Mouse (Mus musculus) forebrain, embryonic 12.5 days (tissue): ENCODE data around the gene Ocln. TPM values are rescaled to one million over a fixed set of nuclear protein-coding genes. Genes with fewer than 3 reads are reported as not detected.

Experiments used
- ATAC-seq: fragments of 200-750 bp; cut with Nextera tagmentation; 2 replicates; pipeline ENCODE4 v1.8.0; 2017; ENCODE audit warnings: moderate TSS enrichment; ENCODE audit not compliant: low FRiP score
- H3K27ac ChIP-seq: fragments of 300-500 bp; sonication (generic); 2 replicates; pipeline ENCODE4 v1.5.1; 2016; ENCODE audit warnings: mild to moderate bottlenecking
- H3K27me3 ChIP-seq: fragments of 300-500 bp; sonication (generic); 2 replicates; pipeline ENCODE4 v1.6.1; 2016; ENCODE audit warnings: mild to moderate bottlenecking
- H3K36me3 ChIP-seq: fragments of 300-500 bp; sonication (generic); replicated peaks from 2 replicates; pipeline ENCODE4 v1.6.1; 2016; ENCODE audit warnings: mild to moderate bottlenecking
- H3K4me1 ChIP-seq: fragments of 300-500 bp; sonication (generic); 2 replicates; pipeline ENCODE4 v1.6.1; 2016
- H3K4me2 ChIP-seq: fragments of 300-500 bp; sonication (generic); 2 replicates; pipeline ENCODE4 v1.6.1; 2016; ENCODE audit warnings: mild to moderate bottlenecking, moderate library complexity
- H3K4me3 ChIP-seq: fragments of 300-500 bp; sonication (generic); replicated peaks from 2 replicates; pipeline ENCODE4 v1.5.1; 2016; ENCODE audit warnings: mild to moderate bottlenecking
- H3K9ac ChIP-seq: fragments of 300-500 bp; sonication (generic); 2 replicates; pipeline ENCODE4 v1.6.1; 2016; ENCODE audit warnings: mild to moderate bottlenecking
- H3K9me3 ChIP-seq: fragments of 300-500 bp; sonication (generic); 2 replicates; pipeline ENCODE4 v1.6.1; 2016
- WGBS: fragments of 180-500 bp; shearing (Covaris S2); methylation state at CpG from one replicate; pipeline ENCODE4 v1.1.7; 2016; 5-methylcytosine and 5-hydroxymethylcytosine counted together
- polyA plus RNA-seq: library from polyadenylated mRNA; unstranded; fragments of >200 nt; fragmentation: Nextera tagmentation; extraction: Ambion mirVana; gene quantifications from 2 replicates; pipeline ENCODE4 v1.2.1, GENCODE M21; 2016

Ocln gene
- polyA plus RNA-seq: 2.9 and 3.4 TPM in 2 replicates

GRCm38 (mm10) chr13:100552369-100553041 is at the start of gene Ocln:
Gene Ocln, minus strand, starts transcription at chr13:100552718.
- Histone ChIP-seq H3K27ac (no peak within 1 kb of the TSS), H3K27me3 (peaks cover 59% of the 10 kb centered on the region), H3K4me3 (peak within 1 kb of the TSS; percentile 59), H3K4me2 (peak within 1 kb of the TSS; percentile 99), H3K9ac (peak within 1 kb of the TSS; percentile 59), H3K36me3 (no peaks in the 10 kb centered on the region), H3K9me3 (no peaks in the 10 kb centered on the region), H3K4me1 (peaks cover 20% of the 10 kb centered on the region)
- ATAC-seq: peak; percentile 65
- under 1% methylated on average over 45 of the region's 45 CpGs for WGBS

- Histone ChIP-seq H3K4me3 (no peak overlapping the region), H3K27me3 (no peaks in the 10 kb centered on the region), H3K9me3 (no peaks in the 10 kb centered on the region), H3K36me3 (no peaks in the 10 kb centered on the region), H3K4me1 (no peaks in the 10 kb centered on the region), H3K4me2 (no peak overlapping the region), H3K9ac (no peak overlapping the region), H3K27ac (no peak overlapping the region)
- ATAC-seq: no peak
- 74% methylated on average over 8 of the region's 8 CpGs for WGBS
Measured at GRCm38 (mm10) chr13:100601034-100601433, 48.5 kb upstream of the Ocln start.

- WGBS: 87% methylated on average over 12 of the region's 12 CpGs
- Histone ChIP-seq H3K4me2 (no peak overlapping the region), H3K27me3 (no peaks in the 10 kb centered on the region), H3K4me1 (no peaks in the 10 kb centered on the region), H3K27ac (no peak overlapping the region), H3K9ac (no peak overlapping the region), H3K36me3 (no peaks in the 10 kb centered on the region), H3K9me3 (no peaks in the 10 kb centered on the region), H3K4me3 (no peak overlapping the region)
- ATAC-seq: no peak
Measured at GRCm38 (mm10) chr13:100600317-100600716, 47.8 kb upstream of the Ocln start.

- no peak overlapping the region for H3K27ac ChIP-seq
- H3K4me1 ChIP-seq: no peaks in the 10 kb centered on the region
- no peak overlapping the region for H3K9ac ChIP-seq
- no peaks in the 10 kb centered on the region for H3K36me3 ChIP-seq
- no peaks in the 10 kb centered on the region for H3K27me3 ChIP-seq
- no peak overlapping the region for H3K4me2 ChIP-seq
- no peaks in the 10 kb centered on the region for H3K9me3 ChIP-seq
- 88% methylated on average over 9 of the region's 9 CpGs for WGBS
- H3K4me3 ChIP-seq: no peak overlapping the region
- no peak for ATAC-seq
Measured at GRCm38 (mm10) chr13:100597284-100597683, 44.8 kb upstream of the Ocln start.

- 84% methylated on average over 3 of the region's 3 CpGs for WGBS
- Histone ChIP-seq H3K9ac (no peak overlapping the region), H3K27me3 (no peaks in the 10 kb centered on the region), H3K9me3 (no peaks in the 10 kb centered on the region), H3K36me3 (no peaks in the 10 kb centered on the region), H3K27ac (no peak overlapping the region), H3K4me2 (no peak overlapping the region), H3K4me3 (no peak overlapping the region), H3K4me1 (no peaks in the 10 kb centered on the region)
- no peak for ATAC-seq
Measured at GRCm38 (mm10) chr13:100595552-100595885, 43.0 kb upstream of the Ocln start.

GRCm38 (mm10) chr13:100594838-100595551 is 42.5 kb upstream of the Ocln start:
- Histone ChIP-seq H3K9me3 (no peaks in the 10 kb centered on the region), H3K4me1 (no peaks in the 10 kb centered on the region), H3K4me2 (no peak overlapping the region), H3K27ac (no peak overlapping the region), H3K36me3 (no peaks in the 10 kb centered on the region), H3K4me3 (no peak overlapping the region), H3K9ac (no peak overlapping the region), H3K27me3 (no peaks in the 10 kb centered on the region)
- WGBS: 81% methylated on average over 5 of the region's 5 CpGs
- no peak for ATAC-seq

GRCm38 (mm10) chr13:100594041-100594792 is 41.7 kb upstream of the Ocln start:
- peak; percentile 70 for ATAC-seq

GRCm38 (mm10) chr13:100588646-100589045 is 36.1 kb upstream of the Ocln start:
- Histone ChIP-seq H3K9ac (no peak overlapping the region), H3K4me1 (no peaks in the 10 kb centered on the region), H3K4me3 (no peak overlapping the region), H3K27ac (no peak overlapping the region), H3K4me2 (no peak overlapping the region), H3K27me3 (no peaks in the 10 kb centered on the region), H3K36me3 (no peaks in the 10 kb centered on the region), H3K9me3 (no peaks in the 10 kb centered on the region)
- 90% methylated on average over 12 of the region's 12 CpGs for WGBS
- ATAC-seq: 0 out of 2 replicates have a peak, but pooled peaks have one; percentile 36

More at GRCm38 (mm10) chr13:100594041-100594792, 41.7 kb upstream of the Ocln start:
- H3K27ac ChIP-seq: peak overlapping the region; percentile 43; the same call in 1 of the 2 replicates
- H3K4me1 ChIP-seq: no peaks in the 10 kb centered on the region
- peak overlapping the region; percentile 33 for H3K4me2 ChIP-seq
- no peaks in the 10 kb centered on the region for H3K27me3 ChIP-seq
- H3K9ac ChIP-seq: no peak overlapping the region
- 0 out of 2 replicates have a peak overlapping the region, but pooled peaks have one; percentile 1 for H3K4me3 ChIP-seq
- no peaks in the 10 kb centered on the region for H3K36me3 ChIP-seq
- no peaks in the 10 kb centered on the region for H3K9me3 ChIP-seq
- WGBS: 43% methylated on average over 11 of the region's 17 CpGs

- Histone ChIP-seq H3K4me3 (no peak overlapping the region), H3K4me2 (no peak overlapping the region), H3K4me1 (peaks cover 3% of the 10 kb centered on the region; the same call in 1 of the 2 replicates), H3K27me3 (no peaks in the 10 kb centered on the region), H3K36me3 (no peaks in the 10 kb centered on the region), H3K9ac (no peak overlapping the region), H3K9me3 (no peaks in the 10 kb centered on the region), H3K27ac (no peak overlapping the region)
- no peak for ATAC-seq
- 63% methylated on average over 6 of the region's 6 CpGs for WGBS
Measured at GRCm38 (mm10) chr13:100582144-100582543, 29.6 kb upstream of the Ocln start.

- Histone ChIP-seq H3K4me3 (no peak overlapping the region), H3K4me2 (no peak overlapping the region), H3K9ac (no peak overlapping the region), H3K9me3 (no peaks in the 10 kb centered on the region), H3K4me1 (peaks cover 3% of the 10 kb centered on the region; the same call in 1 of the 2 replicates), H3K36me3 (no peaks in the 10 kb centered on the region), H3K27me3 (no peaks in the 10 kb centered on the region; the same call in 1 of the 2 replicates), H3K27ac (no peak overlapping the region)
- whole genome bisulfite sequencing: 35% methylated on average over 3 of the region's 3 CpGs
- ATAC-seq: no peak
Measured at GRCm38 (mm10) chr13:100581701-100582100, 29.2 kb upstream of the Ocln start.

GRCm38 (mm10) chr13:100579951-100580350 is 27.4 kb upstream of the Ocln start:
- ATAC-seq: no peak
- Histone ChIP-seq H3K27me3 (no peaks in the 10 kb centered on the region; the same call in 1 of the 2 replicates), H3K4me3 (no peak overlapping the region), H3K4me1 (peaks cover 3% of the 10 kb centered on the region; the same call in 1 of the 2 replicates), H3K4me2 (no peak overlapping the region), H3K36me3 (no peaks in the 10 kb centered on the region), H3K9ac (no peak overlapping the region), H3K27ac (no peak overlapping the region), H3K9me3 (no peaks in the 10 kb centered on the region)

- Histone ChIP-seq H3K4me1 (peaks cover 3% of the 10 kb centered on the region; the same call in 1 of the 2 replicates), H3K4me3 (no peak overlapping the region), H3K36me3 (no peaks in the 10 kb centered on the region), H3K9me3 (no peaks in the 10 kb centered on the region), H3K9ac (no peak overlapping the region), H3K27me3 (no peaks in the 10 kb centered on the region; the same call in 1 of the 2 replicates), H3K27ac (no peak overlapping the region), H3K4me2 (no peak overlapping the region)
- WGBS: 72% methylated on average over 3 of the region's 3 CpGs
- ATAC-seq: no peak
Measured at GRCm38 (mm10) chr13:100579220-100579619, 26.7 kb upstream of the Ocln start.
